Mouse (Mus musculus) lung, postnatal 10 days (tissue): Measurements from ENCODE around the gene Gm7694.

Experiments used
- DNase-seq: peaks from one replicate; pipeline ENCODE4 v3.0.0; 2021

The Gm7694 gene

GRCm38 (mm10) chr1:170277016-170277415 is 29.1 kb downstream of the Gm7694 start, which contains the start of gene Sh2d1b1:
Sh2d1b1 (plus strand) TSS chr1:170277320.
- DNase-seq: no peak

- DNase-seq: no peak
These were observed 32.9 kb downstream of the Gm7694 start for GRCm38 (mm10) chr1:170273252-170273651.

GRCm38 (mm10) chr1:170270696-170271095 is 35.4 kb downstream of the Gm7694 start:
- DNase-seq: no peak

- no peak for DNase-seq
These were observed 35.9 kb downstream of the Gm7694 start for GRCm38 (mm10) chr1:170270281-170270680.

- DNase-seq: peak; percentile 93
These were observed 50.6 kb downstream of the Gm7694 start for GRCm38 (mm10) chr1:170255560-170255910.

GRCm38 (mm10) chr1:170254893-170255559 is 51.1 kb downstream of the Gm7694 start:
- DNase-seq: no peak
